Mouse (Mus musculus): ENCODE measurements at regions not wholly inside any gene's neighbourhood (a gene's known extent, or its start where the extent isn't known, plus 50 kb on each side); places are given as distances from the start of the nearest gene placed in this dataset.

- peak; percentile 65; the same call in 1 of the 2 replicates for ATAC-seq (replicated peaks; ENCODE audit: low read depth, poor library complexity, severe bottlenecking)
Observed at GRCm38 (mm10) chr6:78899952-78900351, 431.3 kb upstream of the Reg3g start.

- no peak for ATAC-seq (replicated peaks; ENCODE audit: low read depth, poor library complexity, severe bottlenecking)
Observed at GRCm38 (mm10) chr6:78892730-78893129, 424.1 kb upstream of the Reg3g start.

GRCm38 (mm10) chr6:78863031-78863430, 394.4 kb upstream of the Reg3g start:
- no peak for ATAC-seq (replicated peaks; ENCODE audit: low read depth, poor library complexity, severe bottlenecking)

- ATAC-seq (replicated peaks; ENCODE audit: low read depth, poor library complexity, severe bottlenecking) = no peak
Observed at GRCm38 (mm10) chr6:78841261-78841660, 372.6 kb upstream of the Reg3g start.

- no peak for ATAC-seq (replicated peaks; ENCODE audit: low read depth, poor library complexity, severe bottlenecking)
Observed at GRCm38 (mm10) chr6:78825901-78826629, 357.4 kb upstream of the Reg3g start.

GRCm38 (mm10) chr6:78821251-78821650, 352.6 kb upstream of the Reg3g start:
- ATAC-seq (replicated peaks; ENCODE audit: low read depth, poor library complexity, severe bottlenecking) = no peak

- no peak for ATAC-seq (replicated peaks; ENCODE audit: low read depth, poor library complexity, severe bottlenecking)
Observed at GRCm38 (mm10) chr6:78797013-78797412, 328.3 kb upstream of the Reg3g start.

GRCm38 (mm10) chr6:78788972-78789371, 320.3 kb upstream of the Reg3g start:
- no peak for ATAC-seq (replicated peaks; ENCODE audit: low read depth, poor library complexity, severe bottlenecking)

- no peak for ATAC-seq (replicated peaks; ENCODE audit: low read depth, poor library complexity, severe bottlenecking)
Observed at GRCm38 (mm10) chr6:78757619-78758018, 288.9 kb upstream of the Reg3g start.
